Comparison of ENCODE assay signal across 27 mouse cellular contexts in genomic region chr11:113631862-113632261, GRCm38 (mm10). TPM values are rescaled to one million over a fixed set of nuclear protein-coding genes. Genes with fewer than 3 reads are reported as not detected.
DNase-seq lines count a peak whose midpoint lies in the region; ATAC-seq and TF ChIP-seq lines count a peak whose summit lies in the region.
"Had no signal": no experiment of that assay in that cellular context is flagged by ENCODE, and none has a peak within 500 bp of the region (broad histone marks: within the 10 kb centered on the region; RNA-seq: fewer than 3 reads in every experiment).

No protein-coding gene starts in this region.

- H3K9me3 ChIP-seq in kidney, embryonic 15.5 days (replicated peaks) = no peaks in the 10 kb centered on the region
- no peaks in the 10 kb centered on the region for H3K9me3 ChIP-seq in liver, embryonic 12.5 days (replicated peaks)
- H3K9me3 ChIP-seq in midbrain, postnatal 0 days (ENCODE audit: low read length) = no peaks in the 10 kb centered on the region
- no peaks in the 10 kb centered on the region for H3K9me3 ChIP-seq in midbrain, embryonic 13.5 days
- H3K9me3 ChIP-seq: embryonic facial prominence, embryonic 15.5 days; heart, embryonic 12.5 days; hindbrain, embryonic 10.5 days; limb, embryonic 15.5 days had no signal

- no peak for ATAC-seq in kidney, embryonic 15.5 days (replicated peaks; ENCODE audit: low FRiP score)
- peak; percentile 54; the same call in 1 of the 2 replicates for ATAC-seq in liver, embryonic 12.5 days
- no peak for ATAC-seq in midbrain, postnatal 0 days (ENCODE audit: low FRiP score)
- ATAC-seq in midbrain, embryonic 13.5 days = no peak
- ATAC-seq: CD4-positive, CD25-positive, alpha-beta regulatory T cell, adult 4 months; forebrain, embryonic 16.5 days had no signal

- no peak overlapping the region for H3K27ac ChIP-seq in kidney, adult 2 months (ENCODE audit: insufficient read depth, low read depth, low read length)
- no peak overlapping the region for H3K27ac ChIP-seq in kidney, embryonic 15.5 days
- H3K27ac ChIP-seq in liver, embryonic 12.5 days = no peak overlapping the region
- peak overlapping the region; percentile 82 for H3K27ac ChIP-seq in small intestine, adult 2 months (ENCODE audit: insufficient read depth, low read depth, low read length)
- H3K27ac ChIP-seq in midbrain, postnatal 0 days (ENCODE audit: low read depth, low read length) = no peak overlapping the region
- no peak overlapping the region for H3K27ac ChIP-seq in midbrain, embryonic 13.5 days
- H3K27ac ChIP-seq: embryonic facial prominence, embryonic 15.5 days; hindbrain, embryonic 10.5 days; layer of hippocampus, adult 2 months; limb, embryonic 15.5 days had no signal

- H3K4me1 ChIP-seq in kidney, adult 2 months (ENCODE audit: control insufficient read depth, insufficient read depth, low read length) = no peaks in the 10 kb centered on the region
- peaks cover 7% of the 10 kb centered on the region; the same call in 1 of the 2 replicates for H3K4me1 ChIP-seq in kidney, embryonic 15.5 days
- no peaks in the 10 kb centered on the region for H3K4me1 ChIP-seq in liver, embryonic 12.5 days
- H3K4me1 ChIP-seq in small intestine, adult 2 months (ENCODE audit: control insufficient read depth, insufficient read depth, insufficient read length, low read length) = peaks cover 4% of the 10 kb centered on the region; the same call in 1 of the 2 replicates
- H3K4me1 ChIP-seq in midbrain, postnatal 0 days (ENCODE audit: insufficient read depth, low read length) = no peaks in the 10 kb centered on the region
- no peaks in the 10 kb centered on the region for H3K4me1 ChIP-seq in midbrain, embryonic 13.5 days (replicated peaks)
- H3K4me1 ChIP-seq: embryonic facial prominence, embryonic 15.5 days; heart, embryonic 12.5 days; limb, embryonic 15.5 days had no signal

- no peaks in the 10 kb centered on the region for H3K27me3 ChIP-seq in kidney, adult 2 months (replicated peaks; ENCODE audit: control insufficient read depth, insufficient read depth, low read length)
- no peaks in the 10 kb centered on the region for H3K27me3 ChIP-seq in kidney, embryonic 15.5 days
- H3K27me3 ChIP-seq in liver, embryonic 12.5 days (replicated peaks) = no peaks in the 10 kb centered on the region
- H3K27me3 ChIP-seq in small intestine, adult 2 months (ENCODE audit: control insufficient read depth, insufficient read depth, low read length) = no peaks in the 10 kb centered on the region
- no peaks in the 10 kb centered on the region for H3K27me3 ChIP-seq in midbrain, postnatal 0 days (ENCODE audit: insufficient read depth, low read length)
- peaks cover 4% of the 10 kb centered on the region; the same call in 1 of the 2 replicates for H3K27me3 ChIP-seq in midbrain, embryonic 13.5 days
- H3K27me3 ChIP-seq: limb, embryonic 15.5 days had no signal

- no peak overlapping the region for H3K9ac ChIP-seq in kidney, embryonic 15.5 days
- no peak overlapping the region for H3K9ac ChIP-seq in liver, embryonic 12.5 days
- H3K9ac ChIP-seq in midbrain, postnatal 0 days (replicated peaks; ENCODE audit: low read length, poor library complexity, severe bottlenecking) = no peak overlapping the region
- no peak overlapping the region for H3K9ac ChIP-seq in midbrain, embryonic 13.5 days (replicated peaks)
- H3K9ac ChIP-seq: embryonic facial prominence, embryonic 15.5 days; heart, embryonic 12.5 days; limb, embryonic 15.5 days had no signal

- no peaks in the 10 kb centered on the region for H3K36me3 ChIP-seq in kidney, adult 2 months (ENCODE audit: control insufficient read depth, insufficient read depth, low read length)
- H3K36me3 ChIP-seq in kidney, embryonic 15.5 days = no peaks in the 10 kb centered on the region
- H3K36me3 ChIP-seq in liver, embryonic 12.5 days = no peaks in the 10 kb centered on the region
- H3K36me3 ChIP-seq in small intestine, adult 2 months (ENCODE audit: control insufficient read depth, insufficient read depth, low read length) = no peaks in the 10 kb centered on the region
- H3K36me3 ChIP-seq in midbrain, postnatal 0 days (ENCODE audit: insufficient read depth, low read length) = no peaks in the 10 kb centered on the region
- H3K36me3 ChIP-seq in midbrain, embryonic 13.5 days = no peaks in the 10 kb centered on the region
- H3K36me3 ChIP-seq: embryonic facial prominence, embryonic 15.5 days; heart, embryonic 12.5 days; hindbrain, embryonic 10.5 days; limb, embryonic 15.5 days had no signal

- no peak overlapping the region for H3K4me2 ChIP-seq in kidney, embryonic 15.5 days
- H3K4me2 ChIP-seq in liver, embryonic 12.5 days = no peak overlapping the region
- no peak overlapping the region for H3K4me2 ChIP-seq in midbrain, postnatal 0 days (ENCODE audit: low read depth, low read length, poor library complexity, severe bottlenecking)
- H3K4me2 ChIP-seq in midbrain, embryonic 13.5 days (replicated peaks) = no peak overlapping the region
- H3K4me2 ChIP-seq: embryonic facial prominence, embryonic 15.5 days; heart, embryonic 12.5 days; limb, embryonic 15.5 days; midbrain, embryonic 11.5 days had no signal

- H3K4me3 ChIP-seq in kidney, adult 2 months (ENCODE audit: insufficient read depth, low read depth, low read length) = no peak overlapping the region
- H3K4me3 ChIP-seq in kidney, embryonic 15.5 days (replicated peaks) = no peak overlapping the region
- H3K4me3 ChIP-seq in liver, embryonic 12.5 days = no peak overlapping the region
- peak overlapping the region; percentile 36 for H3K4me3 ChIP-seq in small intestine, adult 2 months (ENCODE audit: low read depth, low read length)
- H3K4me3 ChIP-seq in midbrain, postnatal 0 days (ENCODE audit: low read depth, low read length) = no peak overlapping the region
- H3K4me3 ChIP-seq in midbrain, embryonic 13.5 days (replicated peaks) = no peak overlapping the region
- H3K4me3 ChIP-seq: embryonic facial prominence, embryonic 15.5 days; heart, embryonic 12.5 days; hindbrain, embryonic 10.5 days; layer of hippocampus, adult 2 months; limb, embryonic 15.5 days had no signal

- intact Hi-C loops in left cerebral cortex, postnatal 14 days (cut with DNase I) = no loop called here

- no peak for TF ChIP-seq CTCF in kidney, adult 2 months (conservative IDR thresholded peaks at IDR 0.05; ENCODE audit: insufficient read depth, insufficient read length, low read depth, low read length)
- TF ChIP-seq CTCF in small intestine, adult 2 months (IDR thresholded peaks at IDR 0.05; ENCODE audit: extremely low read depth, insufficient read length, insufficient replicate concordance, low read depth, low read length) = no peak
- no peak for TF ChIP-seq CTCF in midbrain, postnatal 0 days (IDR thresholded peaks at IDR 0.05)

- peak; percentile 23 for DNase-seq in kidney, adult 2 months
- no peak for DNase-seq in midbrain, postnatal 0 days (ENCODE audit: low spot score)
- no peak for DNase-seq in left cerebral cortex, postnatal 14 days (ENCODE audit: low spot score in 2 of 2)
- no peak for DNase-seq in layer of hippocampus, adult 8-10 months (ENCODE audit: low spot score in 2 of 2)
- DNase-seq: adrenal gland, postnatal 14 days; cerebellum, adult 8-10 months; gastrocnemius, postnatal 25 days; heart, adult 18-20 months; heart, postnatal 10 days; kidney, adult 9 months; kidney, postnatal 25 days; layer of hippocampus, postnatal 36 days; thymus, postnatal 14 days had no signal

- TF ChIP-seq POLR2A in kidney, adult 2 months (IDR thresholded peaks at IDR 0.05; ENCODE audit: low read depth, low read length) = no peak
- TF ChIP-seq POLR2A in small intestine, adult 2 months (IDR thresholded peaks at IDR 0.05; ENCODE audit: low read depth, low read length) = no peak

- 44% methylated on average over 8 of the region's 8 CpGs for WGBS in kidney, adult 2 months
- WGBS in kidney, embryonic 15.5 days = 61% methylated on average over 8 of the region's 8 CpGs
- WGBS in liver, embryonic 12.5 days (ENCODE audit: insufficient replicate concordance) = 62% methylated on average over 8 of the region's 8 CpGs
- WGBS in small intestine, adult 2 months = 24% methylated on average over 8 of the region's 8 CpGs
- WGBS in midbrain, postnatal 0 days = 78% methylated on average over 8 of the region's 8 CpGs
- 80% methylated on average over 8 of the region's 8 CpGs for WGBS in midbrain, embryonic 13.5 days

RNA-seq across cellular contexts. Expression of gene Sstr2, which starts 12.7 kb away (rescaled TPM):
- polyA plus RNA-seq in kidney, adult 2 months (2012; rRNA removed) = 0.36 and 0.56 TPM in 2 replicates
- polyA plus RNA-seq in kidney, embryonic 15.5 days (2015; fragmentation: Nextera tagmentation; extraction: Ambion mirVana) = 0.51 and 1.1 TPM in 2 replicates
- polyA plus RNA-seq in liver, embryonic 12.5 days (2016; fragmentation: Nextera tagmentation; extraction: Ambion mirVana) = 2.2 and 2.7 TPM in 2 replicates
- 0.23 and 2.2 TPM in 2 replicates for polyA plus RNA-seq in small intestine, adult 2 months (2012; rRNA removed)
- total RNA-seq in midbrain, postnatal 0 days (2014; rRNA removed) = 16.4 and 26.3 TPM in 2 replicates
- polyA plus RNA-seq in midbrain, postnatal 0 days (2015; fragmentation: Nextera tagmentation; extraction: Ambion mirVana) = 8.8 and 10.2 TPM in 2 replicates
- polyA plus RNA-seq in midbrain, embryonic 13.5 days (2015; fragmentation: Nextera tagmentation; extraction: Ambion mirVana) = 15.7 and 19.4 TPM in 2 replicates
- 10 to 100 TPM; 35.7 to 36.2 TPM for total RNA-seq in left cerebral cortex, postnatal 14 days (2021)
- total RNA-seq in layer of hippocampus, adult 8-10 months (2022) = 10 to 100 TPM; 17.5 to 20.8 (median 19.0) TPM
- total RNA-seq: gastrocnemius, postnatal 25 days; heart, adult 18-20 months; heart, postnatal 10 days; monocyte, adult 5-6 weeks; neutrophil, adult 5-6 weeks had no signal

RNA-seq across cellular contexts. Expression of gene Cog1, which starts 17.1 kb away (rescaled TPM):
- polyA plus RNA-seq in kidney, adult 2 months (2012; rRNA removed) = 32.8 and 38.7 TPM in 2 replicates
- 23.6 and 25.6 TPM in 2 replicates for polyA plus RNA-seq in kidney, embryonic 15.5 days (2015; fragmentation: Nextera tagmentation; extraction: Ambion mirVana)
- polyA plus RNA-seq in liver, embryonic 12.5 days (2016; fragmentation: Nextera tagmentation; extraction: Ambion mirVana) = 19.4 and 21.7 TPM in 2 replicates
- 30.2 and 50.2 TPM in 2 replicates for polyA plus RNA-seq in small intestine, adult 2 months (2012; rRNA removed)
- 55.8 and 59.0 TPM in 2 replicates for total RNA-seq in midbrain, postnatal 0 days (2014; rRNA removed)
- 28.3 and 31.3 TPM in 2 replicates for polyA plus RNA-seq in midbrain, postnatal 0 days (2015; fragmentation: Nextera tagmentation; extraction: Ambion mirVana)
- 31.7 and 33.2 TPM in 2 replicates for polyA plus RNA-seq in midbrain, embryonic 13.5 days (2015; fragmentation: Nextera tagmentation; extraction: Ambion mirVana)
- 10 to 100 TPM; 36.8 to 38.7 TPM for total RNA-seq in left cerebral cortex, postnatal 14 days (2021)
- 10 to 100 TPM; 48.6 to 61.6 (median 57.1) TPM for total RNA-seq in layer of hippocampus, adult 8-10 months (2022)

RNA-seq across cellular contexts. Expression of gene Slc39a11, which starts 18.0 kb away (rescaled TPM):
- polyA plus RNA-seq in kidney, adult 2 months (2012; rRNA removed) = 24.5 and 29.5 TPM in 2 replicates
- polyA plus RNA-seq in kidney, embryonic 15.5 days (2015; fragmentation: Nextera tagmentation; extraction: Ambion mirVana) = 22.0 and 22.2 TPM in 2 replicates
- 18.0 and 18.3 TPM in 2 replicates for polyA plus RNA-seq in liver, embryonic 12.5 days (2016; fragmentation: Nextera tagmentation; extraction: Ambion mirVana)
- polyA plus RNA-seq in small intestine, adult 2 months (2012; rRNA removed) = 30.5 and 32.4 TPM in 2 replicates
- total RNA-seq in midbrain, postnatal 0 days (2014; rRNA removed) = 56.0 and 62.5 TPM in 2 replicates
- 35.9 and 40.4 TPM in 2 replicates for polyA plus RNA-seq in midbrain, postnatal 0 days (2015; fragmentation: Nextera tagmentation; extraction: Ambion mirVana)
- polyA plus RNA-seq in midbrain, embryonic 13.5 days (2015; fragmentation: Nextera tagmentation; extraction: Ambion mirVana) = 29.8 and 31.2 TPM in 2 replicates
- total RNA-seq in left cerebral cortex, postnatal 14 days (2021) = 10 to 100 TPM; 13.9 to 15.3 TPM
- total RNA-seq in layer of hippocampus, adult 8-10 months (2022) = 10 to 100 TPM; 20.2 to 24.3 (median 23.4) TPM

RNA-seq across cellular contexts. Expression of gene Fam104a, which starts 52.1 kb away (rescaled TPM):
- polyA plus RNA-seq in kidney, adult 2 months (2012; rRNA removed) = 24.6 and 25.8 TPM in 2 replicates
- polyA plus RNA-seq in kidney, embryonic 15.5 days (2015; fragmentation: Nextera tagmentation; extraction: Ambion mirVana) = 44.4 and 45.3 TPM in 2 replicates
- 56.1 and 58.5 TPM in 2 replicates for polyA plus RNA-seq in liver, embryonic 12.5 days (2016; fragmentation: Nextera tagmentation; extraction: Ambion mirVana)
- polyA plus RNA-seq in small intestine, adult 2 months (2012; rRNA removed) = 19.1 and 33.4 TPM in 2 replicates
- total RNA-seq in midbrain, postnatal 0 days (2014; rRNA removed) = 29.5 and 30.1 TPM in 2 replicates
- polyA plus RNA-seq in midbrain, postnatal 0 days (2015; fragmentation: Nextera tagmentation; extraction: Ambion mirVana) = 46.3 and 48.7 TPM in 2 replicates
- 44.7 and 47.9 TPM in 2 replicates for polyA plus RNA-seq in midbrain, embryonic 13.5 days (2015; fragmentation: Nextera tagmentation; extraction: Ambion mirVana)
- 10 to 100 TPM; 22.2 to 26.4 TPM for total RNA-seq in left cerebral cortex, postnatal 14 days (2021)
- 10 to 100 TPM; 26.8 to 28.6 (median 27.6) TPM for total RNA-seq in layer of hippocampus, adult 8-10 months (2022)

RNA-seq across cellular contexts. Expression of gene D11Wsu47e, which starts 52.4 kb away (rescaled TPM):
- polyA plus RNA-seq in kidney, adult 2 months (2012; rRNA removed) = 7.6 and 7.8 TPM in 2 replicates
- polyA plus RNA-seq in kidney, embryonic 15.5 days (2015; fragmentation: Nextera tagmentation; extraction: Ambion mirVana) = 21.3 and 22.0 TPM in 2 replicates
- 14.8 and 16.0 TPM in 2 replicates for polyA plus RNA-seq in liver, embryonic 12.5 days (2016; fragmentation: Nextera tagmentation; extraction: Ambion mirVana)
- polyA plus RNA-seq in small intestine, adult 2 months (2012; rRNA removed) = 2.6 and 3.1 TPM in 2 replicates
- 19.5 and 26.8 TPM in 2 replicates for total RNA-seq in midbrain, postnatal 0 days (2014; rRNA removed)
- 27.8 and 27.9 TPM in 2 replicates for polyA plus RNA-seq in midbrain, postnatal 0 days (2015; fragmentation: Nextera tagmentation; extraction: Ambion mirVana)
- 21.4 and 26.7 TPM in 2 replicates for polyA plus RNA-seq in midbrain, embryonic 13.5 days (2015; fragmentation: Nextera tagmentation; extraction: Ambion mirVana)
- total RNA-seq in left cerebral cortex, postnatal 14 days (2021) = 10 to 100 TPM; 12.1 to 12.8 TPM
- total RNA-seq in layer of hippocampus, adult 8-10 months (2022) = 10 to 100 TPM; 14.1 to 17.1 (median 15.7) TPM
